Mouse (Mus musculus) MEL (cell line): ENCODE data around the gene Col4a4. TPM values are rescaled to one million over a fixed set of nuclear protein-coding genes. Genes with fewer than 3 reads are reported as not detected.

ENCODE experiments used
- DNase-seq: peaks from one replicate; pipeline ENCODE4 v3.0.0; 2011; ENCODE audit warnings: low read depth, low spot score
- H3K27ac ChIP-seq: 2 replicates; pipeline ENCODE4 v1.5.1; 2012; ENCODE audit warnings: low read depth, mild to moderate bottlenecking, control low read depth, low read length, moderate library complexity; ENCODE audit not compliant: control insufficient read depth
- H3K27me3 ChIP-seq, 2 experiments: fragments of 150-350 bp in 1 of 2; sonication (generic) in 1 of 2; 2 replicates each; pipeline ENCODE4 v1.6.1; 2012; ENCODE audit warnings: low read length in 2 of 2, mild to moderate bottlenecking in 2 of 2, improper control_type of control experiment in 1 of 2, moderate library complexity in 1 of 2; ENCODE audit not compliant: insufficient read depth in 2 of 2, control insufficient read depth in 1 of 2
- H3K36me3 ChIP-seq, 2 experiments: 2 replicates each; pipeline ENCODE4 v1.6.1; 2012 to 2014; ENCODE audit warnings: low read length in 2 of 2, improper control_type of control experiment in 1 of 2, inconsistent platforms in 1 of 2, mild to moderate bottlenecking in 1 of 2; ENCODE audit not compliant: insufficient read depth in 2 of 2, control insufficient read depth in 1 of 2
- H3K4me1 ChIP-seq, 2 experiments: fragments of 150-350 bp in 1 of 2; sonication (generic) in 1 of 2; 2 replicates each; pipeline ENCODE4 v1.6.1; 2012; ENCODE audit warnings: low read length in 2 of 2, improper control_type of control experiment in 1 of 2, mild to moderate bottlenecking in 1 of 2; ENCODE audit not compliant: insufficient read depth in 2 of 2, control insufficient read depth in 1 of 2
- H3K4me3 ChIP-seq, 2 experiments: fragments of 150-350 bp in 1 of 2; sonication (generic) in 1 of 2; 2 replicates each; pipeline ENCODE4 v1.5.1; 2012; ENCODE audit warnings: low read depth in 2 of 2, low read length in 2 of 2, mild to moderate bottlenecking in 2 of 2, moderate library complexity in 2 of 2, control low read depth in 1 of 2, improper control_type of control experiment in 1 of 2; ENCODE audit not compliant: control insufficient read depth in 1 of 2, insufficient read depth in 1 of 2
- H3K79me2 ChIP-seq: 2 replicates; pipeline ENCODE4 v1.6.1; 2012; ENCODE audit warnings: mild to moderate bottlenecking, low read length, moderate library complexity; ENCODE audit not compliant: control insufficient read depth, poor library complexity, insufficient read depth
- H3K9ac ChIP-seq: 2 replicates; pipeline ENCODE4 v1.6.1; 2012; ENCODE audit warnings: low read depth, mild to moderate bottlenecking, control low read depth, low read length, moderate library complexity; ENCODE audit not compliant: control insufficient read depth, poor library complexity, severe bottlenecking
- H3K9me3 ChIP-seq: fragments of 150-350 bp; sonication (generic); replicated peaks from 2 replicates; pipeline ENCODE4 v1.6.1; 2012; ENCODE audit warnings: mild to moderate bottlenecking, low read length, improper control_type of control experiment, moderate library complexity; ENCODE audit not compliant: insufficient read depth
- BHLHE40 ChIP-seq: IDR thresholded peaks from 2 replicates; pipeline ENCODE4 v1.6.1; 2012; ENCODE audit warnings: low read depth, mild to moderate bottlenecking, inconsistent platforms, low read length, improper control_type of control experiment, borderline replicate concordance
- CHD2 ChIP-seq: IDR thresholded peaks from 2 replicates; pipeline ENCODE4 v1.6.1; 2011; ENCODE audit warnings: low read length, improper control_type of control experiment
- ETS1 ChIP-seq: IDR thresholded peaks from 2 replicates; pipeline ENCODE4 v1.6.1; 2012; ENCODE audit warnings: low read depth, mild to moderate bottlenecking, inconsistent platforms, low read length, improper control_type of control experiment, moderate library complexity
- JUND ChIP-seq: IDR thresholded peaks from 2 replicates; pipeline ENCODE4 v1.6.1; 2011; ENCODE audit warnings: low read depth, mild to moderate bottlenecking, improper control_type of control experiment, low read length
- MAFK ChIP-seq: IDR thresholded peaks from 2 replicates; pipeline ENCODE4 v1.6.1; 2011; ENCODE audit warnings: low read depth, mild to moderate bottlenecking, low read length, improper control_type of control experiment, borderline replicate concordance
- MAX ChIP-seq: IDR thresholded peaks from 2 replicates; pipeline ENCODE4 v1.6.1; 2011; ENCODE audit warnings: low read length, improper control_type of control experiment
- MEF2A ChIP-seq: IDR thresholded peaks from 2 replicates; pipeline ENCODE4 v1.6.1; 2014; ENCODE audit warnings: low read depth, mild to moderate bottlenecking, inconsistent platforms, low read length, improper control_type of control experiment; ENCODE audit not compliant: poor library complexity, insufficient replicate concordance, severe bottlenecking; ENCODE audit errors: extremely low read depth
- MYB ChIP-seq: IDR thresholded peaks from 2 replicates; pipeline ENCODE4 v1.6.1; 2011; ENCODE audit warnings: mild to moderate bottlenecking, low read depth, low read length, improper control_type of control experiment
- MYC ChIP-seq: IDR thresholded peaks from 2 replicates; pipeline ENCODE4 v1.6.1; 2011; ENCODE audit warnings: low read depth, mild to moderate bottlenecking, low read length, improper control_type of control experiment, moderate library complexity
- NELFE ChIP-seq: IDR thresholded peaks from 2 replicates; pipeline ENCODE4 v1.6.1; 2011; ENCODE audit warnings: low read depth, low read length, improper control_type of control experiment
- NRF1 ChIP-seq: IDR thresholded peaks from 2 replicates; pipeline ENCODE4 v1.6.1; 2014; ENCODE audit warnings: low read depth, mild to moderate bottlenecking, inconsistent platforms, low read length, improper control_type of control experiment, moderate library complexity; ENCODE audit not compliant: poor library complexity, insufficient read depth, severe bottlenecking
- POLR2A ChIP-seq, 2 experiments: IDR thresholded peaks; 2 replicates each; pipeline ENCODE4 v1.6.1; 2011 to 2012; ENCODE audit warnings: low read length in 2 of 2, mild to moderate bottlenecking in 2 of 2, control low read depth in 1 of 2, improper control_type of control experiment in 1 of 2, low read depth in 1 of 2, moderate library complexity in 1 of 2; ENCODE audit not compliant: control insufficient read depth in 1 of 2, insufficient read depth in 1 of 2, poor library complexity in 1 of 2
- POLR2AphosphoS2 ChIP-seq: IDR thresholded peaks from 2 replicates; pipeline ENCODE4 v1.6.1; 2011; ENCODE audit warnings: low read length, improper control_type of control experiment
- POLR2AphosphoS5 ChIP-seq: IDR thresholded peaks from 2 replicates; pipeline ENCODE4 v1.6.1; 2012; ENCODE audit warnings: low read depth, borderline replicate concordance, mild to moderate bottlenecking, inconsistent platforms, low read length, moderate library complexity, mixed read lengths
- RAD21 ChIP-seq: IDR thresholded peaks from 2 replicates; pipeline ENCODE4 v1.6.1; 2011; ENCODE audit warnings: mild to moderate bottlenecking, low read depth, low read length, improper control_type of control experiment
- TCF12 ChIP-seq: IDR thresholded peaks from 2 replicates; pipeline ENCODE4 v1.6.1; 2014; ENCODE audit warnings: low read depth, mild to moderate bottlenecking, inconsistent platforms, low read length, improper control_type of control experiment, moderate library complexity
- USF1 ChIP-seq: IDR thresholded peaks from 2 replicates; pipeline ENCODE4 v1.6.1; 2014; ENCODE audit warnings: low read depth, mild to moderate bottlenecking, inconsistent platforms, low read length, improper control_type of control experiment, moderate library complexity
- USF2 ChIP-seq, 2 experiments: IDR thresholded peaks; 2 replicates each; pipeline ENCODE4 v1.6.1; 2011 to 2012; ENCODE audit warnings: improper control_type of control experiment in 2 of 2, low read length in 2 of 2, borderline replicate concordance in 1 of 2, inconsistent platforms in 1 of 2, low read depth in 1 of 2, mild to moderate bottlenecking in 1 of 2; ENCODE audit not compliant: insufficient read depth in 1 of 2
- ZC3H11A ChIP-seq: IDR thresholded peaks from 2 replicates; pipeline ENCODE4 v1.6.1; 2012; ENCODE audit warnings: low read depth, mild to moderate bottlenecking, inconsistent platforms, low read length, improper control_type of control experiment
- ZMIZ1 ChIP-seq: IDR thresholded peaks from 2 replicates; pipeline ENCODE4 v1.6.1; 2012; ENCODE audit warnings: low read depth, mild to moderate bottlenecking, inconsistent platforms, low read length, improper control_type of control experiment, moderate library complexity
- ZNF384 ChIP-seq: IDR thresholded peaks from 2 replicates; pipeline ENCODE4 v1.6.1; 2012; ENCODE audit warnings: low read depth, mild to moderate bottlenecking, inconsistent platforms, low read length, improper control_type of control experiment
- polyA plus RNA-seq, 2 experiments: library from polyadenylated mRNA; stranded (reverse) in 1 of 2; unstranded in 1 of 2; fragments of >175 nt in 1 of 2; fragments of >200 nt in 1 of 2; gene quantifications; 2 replicates each; pipeline versions ENCODE4 v1.2.1 to v1.2.4; 2012; ENCODE audit warnings: low replicate concordance in 2 of 2, low read depth in 1 of 2; ENCODE audit not compliant: insufficient read length in 2 of 2, insufficient read depth in 1 of 2, missing spikeins in 1 of 2
- total RNA-seq: library from RNA; depleted of rRNA; stranded (reverse); fragments of 300-350 nt; gene quantifications from 2 replicates; pipeline ENCODE4 v1.2.3, GENCODE M21; 2012

The Col4a4 gene
- total and polyA plus RNA-seq, 3 experiments, result 0.03 TPM; not detected in 2

DNA sequence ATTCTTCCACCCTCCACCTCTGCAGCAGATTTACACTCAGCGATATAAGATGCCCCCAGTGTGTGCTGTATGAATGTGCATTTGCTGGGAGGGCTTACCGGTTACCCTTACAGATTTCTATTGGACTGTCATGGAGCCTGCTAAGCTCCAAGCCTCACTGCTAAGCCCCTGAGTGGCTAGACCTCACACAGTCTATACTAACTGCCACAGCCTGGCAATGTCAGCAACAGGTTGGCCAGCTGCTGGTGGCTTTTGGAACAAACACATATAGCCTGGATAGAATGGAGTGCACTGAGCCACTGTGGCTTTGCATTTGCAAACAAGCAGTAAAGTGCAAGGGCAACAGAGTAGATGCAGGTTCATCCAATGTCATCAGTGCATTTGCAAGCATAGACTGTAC lies 94.7 kb downstream of the Col4a4 start:
- Histone ChIP-seq H3K27ac (no peak overlapping the region), H3K4me1 (no peaks in the 10 kb centered on the region), H3K27me3 (no peaks in the 10 kb centered on the region; a peak in 1 of 4 replicates), H3K4me3 (no peak overlapping the region), H3K9ac (no peak overlapping the region), H3K36me3 (no peaks in the 10 kb centered on the region), H3K9me3 (no peaks in the 10 kb centered on the region), H3K79me2 (no peaks in the 10 kb centered on the region)
- no peak for DNase-seq
- no peak for TF ChIP-seq ETS1
- no peak for TF ChIP-seq BHLHE40
- no peak for TF ChIP-seq ZC3H11A
- TF ChIP-seq JUND, result no peak
- no peak for TF ChIP-seq POLR2A (IDR thresholded peaks at IDR 0.05; ENCODE audit: control insufficient read depth in 1 of 2, insufficient read depth in 1 of 2, low read depth in 1 of 2, low read length in 2 of 2, poor library complexity in 1 of 2)
- no peak for TF ChIP-seq MAFK
- no peak for TF ChIP-seq CHD2

DNA sequence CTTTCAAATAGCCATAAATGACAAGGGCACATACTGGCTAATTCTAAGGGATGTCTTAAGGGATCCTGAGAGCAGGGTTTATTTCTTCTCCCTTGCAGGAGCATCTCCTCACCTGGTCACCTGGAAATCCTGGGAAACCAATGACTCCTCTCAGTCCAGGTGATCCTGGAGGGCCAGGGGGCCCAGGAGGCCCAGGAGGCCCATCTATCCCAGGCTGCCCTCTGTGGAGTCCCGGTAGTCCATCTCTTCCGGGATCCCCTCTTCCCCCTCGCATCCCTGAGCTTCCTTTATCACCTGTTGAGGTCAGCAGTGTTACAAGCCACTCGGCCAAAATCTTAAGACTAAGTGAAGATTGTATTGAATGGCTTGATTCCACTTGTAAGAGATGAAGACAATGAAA lies 100.3 kb downstream of the Col4a4 start:
- no peak overlapping the region for H3K9ac ChIP-seq
- H3K79me2 ChIP-seq, result no peaks in the 10 kb centered on the region
- no peaks in the 10 kb centered on the region; a peak in 1 of 4 replicates for H3K27me3 ChIP-seq
- H3K4me1 ChIP-seq, result no peaks in the 10 kb centered on the region
- no peak for DNase-seq
- no peak for TF ChIP-seq ZNF384
- TF ChIP-seq NELFE, result no peak
- TF ChIP-seq POLR2AphosphoS2, result no peak
- TF ChIP-seq MYC, result no peak
- TF ChIP-seq MEF2A, result no peak
- no peak for TF ChIP-seq POLR2AphosphoS5
- TF ChIP-seq MAX, result no peak
- TF ChIP-seq CHD2, result no peak
- TF ChIP-seq ZC3H11A, result no peak
- TF ChIP-seq TCF12, result no peak
- TF ChIP-seq RAD21, result no peak
- H3K27ac ChIP-seq, result no peak overlapping the region
- H3K4me3 ChIP-seq, result no peak overlapping the region
- H3K9me3 ChIP-seq, result no peaks in the 10 kb centered on the region
- H3K36me3 ChIP-seq, result no peaks in the 10 kb centered on the region

DNA sequence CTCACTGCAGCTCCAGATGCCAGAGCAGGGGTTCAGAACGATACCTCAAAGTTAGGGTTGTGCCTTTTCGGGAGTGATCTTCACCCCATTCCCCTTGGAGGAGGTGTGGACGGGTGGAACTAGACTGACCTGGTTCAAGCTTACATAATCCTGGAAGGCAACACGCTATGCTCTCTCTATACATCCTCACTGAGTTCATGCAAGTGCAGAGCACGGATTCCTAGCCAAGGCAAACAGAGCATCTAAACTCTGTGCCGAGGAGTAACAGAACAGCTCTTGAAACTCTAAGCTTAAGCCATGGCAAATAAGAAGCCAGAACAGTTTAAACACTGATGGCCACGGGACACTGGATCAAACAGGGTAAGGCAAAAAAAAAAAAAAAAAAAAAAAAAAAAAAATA lies 104.3 kb downstream of the Col4a4 start:
- Histone ChIP-seq H3K9ac (no peak overlapping the region), H3K27ac (no peak overlapping the region), H3K4me1 (no peaks in the 10 kb centered on the region), H3K9me3 (no peaks in the 10 kb centered on the region), H3K79me2 (no peaks in the 10 kb centered on the region), H3K4me3 (no peak overlapping the region), H3K27me3 (no peaks in the 10 kb centered on the region), H3K36me3 (no peaks in the 10 kb centered on the region)
- no peak for TF ChIP-seq ETS1
- no peak for TF ChIP-seq RAD21
- TF ChIP-seq BHLHE40, result no peak
- TF ChIP-seq USF2 (IDR thresholded peaks at IDR 0.05; ENCODE audit: borderline replicate concordance in 1 of 2, insufficient read depth in 1 of 2, low read depth in 1 of 2, low read length in 2 of 2), result no peak
- no peak for TF ChIP-seq NRF1
- no peak for TF ChIP-seq MAFK
- no peak for TF ChIP-seq USF1
- no peak for TF ChIP-seq MYB
- no peak for TF ChIP-seq ZMIZ1
- no peak for TF ChIP-seq JUND
- DNase-seq, result no peak
